Mouse (Mus musculus): ENCODE data around the gene Wnt5b.

GRCm38 (mm10) chr6:119570797-119571196, 26.6 kb upstream of the Wnt5b start:
- TF ChIP-seq CTCF (IDR thresholded peaks at IDR 0.05; ENCODE audit: borderline replicate concordance, insufficient read depth, low read length) (no peak), POLR2A (IDR thresholded peaks at IDR 0.05; ENCODE audit: low read depth, low read length) (no peak)

All from embryonic fibroblast, embryonic 13.5 days (primary cell).